Mouse (Mus musculus) bone marrow macrophage, adult 2 months (primary cell): ENCODE results near the gene Ttbk1. TPM values are rescaled to one million over a fixed set of nuclear protein-coding genes. Genes with fewer than 3 reads are reported as not detected.

Source experiments
- H3K27ac ChIP-seq: 2 replicates; pipeline ENCODE4 v1.5.1; 2012; ENCODE audit warnings: low read depth, low read length; ENCODE audit not compliant: insufficient read depth
- H3K4me1 ChIP-seq: 2 replicates; pipeline ENCODE4 v1.6.1; 2012; ENCODE audit warnings: low read length; ENCODE audit not compliant: control insufficient read depth, insufficient read depth
- H3K4me3 ChIP-seq: 2 replicates; pipeline ENCODE4 v1.5.1; 2012; ENCODE audit warnings: mild to moderate bottlenecking, low read length, moderate library complexity; ENCODE audit not compliant: insufficient read depth
- CTCF ChIP-seq: IDR thresholded peaks from 2 replicates; pipeline ENCODE4 v1.5.1; 2012; ENCODE audit warnings: low read depth, mild to moderate bottlenecking, low read length, moderate library complexity
- POLR2A ChIP-seq: IDR thresholded peaks from 2 replicates; pipeline ENCODE4 v1.6.1; 2012; ENCODE audit warnings: mild to moderate bottlenecking, low read depth, low read length, borderline replicate concordance
- polyA plus RNA-seq: library from polyadenylated mRNA; stranded (reverse); fragments of >200 nt; gene quantifications from 2 replicates; pipeline ENCODE4 v1.2.4, GENCODE M21; 2012; ENCODE audit not compliant: missing spikeins, insufficient read depth, insufficient read length

Gene Ttbk1
- polyA plus RNA-seq, 1 experiment: not detected

GRCm38 (mm10) chr17:46426496-46426895 lies 61.0 kb downstream of the Ttbk1 start:
- no peak for TF ChIP-seq POLR2A
- no peak for TF ChIP-seq CTCF
- no peak overlapping the region for H3K4me3 ChIP-seq
- no peak overlapping the region for H3K27ac ChIP-seq
- peaks cover 3% of the 10 kb centered on the region; the same call in 1 of the 2 replicates for H3K4me1 ChIP-seq

GRCm38 (mm10) chr17:46419717-46420116 lies 67.8 kb downstream of the Ttbk1 start:
- H3K4me1 ChIP-seq: no peaks in the 10 kb centered on the region
- no peak for TF ChIP-seq CTCF

GRCm38 (mm10) chr17:46418628-46419027 lies 68.8 kb downstream of the Ttbk1 start:
- no peak overlapping the region for H3K4me3 ChIP-seq

More at GRCm38 (mm10) chr17:46419717-46420116, 67.8 kb downstream of the Ttbk1 start:
- Histone ChIP-seq H3K4me3 (no peak overlapping the region), H3K27ac (no peak overlapping the region)

DNA sequence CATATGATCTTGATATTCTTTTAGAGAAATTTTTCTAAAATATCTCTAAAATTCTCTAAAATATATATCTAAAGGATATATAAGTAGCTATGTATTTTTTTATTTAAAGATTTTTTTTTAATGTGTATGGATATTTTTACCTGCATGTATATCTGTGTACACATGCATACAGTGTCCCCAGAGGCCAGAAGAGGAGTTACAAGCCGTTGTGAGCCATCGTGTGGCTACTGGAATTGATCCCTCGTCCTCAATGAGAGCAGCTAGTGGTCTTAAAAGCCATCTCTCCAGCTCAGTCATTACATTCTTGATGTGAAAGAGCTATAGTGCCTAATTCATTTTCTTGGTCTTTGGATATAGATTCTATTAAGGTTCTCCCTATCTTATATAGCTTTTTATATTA lies 79.0 kb downstream of the Ttbk1 start:
- Histone ChIP-seq H3K27ac (no peak overlapping the region), H3K4me3 (no peak overlapping the region), H3K4me1 (no peaks in the 10 kb centered on the region)
- TF ChIP-seq POLR2A (no peak), CTCF (no peak)

More at GRCm38 (mm10) chr17:46418628-46419027, 68.8 kb downstream of the Ttbk1 start:
- Histone ChIP-seq H3K27ac (no peak overlapping the region), H3K4me1 (no peaks in the 10 kb centered on the region)
- TF ChIP-seq CTCF (no peak), POLR2A (no peak)

DNA sequence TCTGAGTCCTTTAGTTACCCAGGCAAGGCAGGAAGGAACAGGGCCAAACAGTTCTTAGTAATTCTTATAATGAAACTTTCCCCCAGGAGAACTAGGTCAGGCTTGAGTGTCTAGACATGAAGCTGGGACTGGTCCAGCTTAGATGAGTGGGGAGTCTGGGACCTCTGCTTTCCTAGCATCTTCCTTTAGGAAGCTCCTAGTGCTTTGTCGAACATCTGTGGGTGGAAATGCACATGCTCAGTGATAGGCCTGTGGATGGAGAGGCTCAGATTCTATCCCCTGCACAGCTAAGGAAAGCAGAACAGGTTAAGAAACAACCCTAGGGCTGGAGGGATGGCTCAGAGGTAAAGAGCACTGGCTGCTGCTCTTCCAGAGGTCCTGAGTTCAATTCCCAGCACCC lies 92.8 kb downstream of the Ttbk1 start:
- TF ChIP-seq POLR2A (no peak), CTCF (no peak)
- peaks cover 4% of the 10 kb centered on the region; the same call in 1 of the 2 replicates for H3K4me1 ChIP-seq
- H3K4me3 ChIP-seq: no peak overlapping the region
- H3K27ac ChIP-seq: no peak overlapping the region

DNA sequence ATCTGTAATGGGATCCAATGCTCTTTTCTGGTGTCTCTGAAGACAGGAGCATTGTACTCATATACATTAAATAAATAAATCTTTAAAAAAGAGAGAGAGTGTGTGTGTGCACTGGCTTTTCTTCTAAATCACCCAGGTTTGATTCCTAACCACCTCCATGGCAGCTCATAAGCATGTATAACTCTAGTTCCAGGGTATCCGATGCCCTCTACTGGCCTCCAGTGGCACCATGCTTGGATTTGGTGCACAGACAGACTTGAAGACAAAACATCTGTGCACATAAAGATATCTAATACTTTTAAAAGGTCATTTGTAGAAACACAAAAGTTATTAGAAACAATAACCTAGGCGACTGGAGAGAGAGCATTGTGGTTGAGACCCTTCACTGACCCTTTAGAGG lies 94.5 kb downstream of the Ttbk1 start:
- TF ChIP-seq POLR2A: no peak
- TF ChIP-seq CTCF: 0 out of 2 replicates have a peak, but pooled peaks have one; percentile 36
- H3K4me3 ChIP-seq: no peak overlapping the region
- H3K27ac ChIP-seq: no peak overlapping the region
- peaks cover 11% of the 10 kb centered on the region for H3K4me1 ChIP-seq

Other genes with a start within 250 kb of the Ttbk1 start
- 29.9 and 30.7 TPM in 2 replicates for gene Polr1c, start 239.6 kb downstream of the Ttbk1 start, polyA plus RNA-seq
- 121 and 143 TPM in 2 replicates for gene Yipf3, start 239.6 kb downstream of the Ttbk1 start, polyA plus RNA-seq
- gene Lrrc73, start 234.1 kb downstream of the Ttbk1 start, polyA plus RNA-seq: 0.58 TPM in 1 of 2 replicates, not detected in the other
- gene Tjap1, start 204.6 kb downstream of the Ttbk1 start, polyA plus RNA-seq: 18.0 and 18.1 TPM in 2 replicates
- gene Dlk2, start 190.3 kb downstream of the Ttbk1 start, polyA plus RNA-seq: not detected in 2 replicates
- 5.4 and 7.2 TPM in 2 replicates for gene Abcc10, start 159.3 kb downstream of the Ttbk1 start, polyA plus RNA-seq
- 21.7 and 26.2 TPM in 2 replicates for gene Zfp318, start 103.9 kb downstream of the Ttbk1 start, polyA plus RNA-seq
- not detected in 2 replicates for gene Crip3, start 58.7 kb downstream of the Ttbk1 start, polyA plus RNA-seq
- not detected in 2 replicates for gene Slc22a7, start 49.2 kb downstream of the Ttbk1 start, polyA plus RNA-seq
- gene Dnph1, start 9.0 kb upstream of the Ttbk1 start, polyA plus RNA-seq: 5.7 and 9.0 TPM in 2 replicates
- gene Cul9, start 58.7 kb upstream of the Ttbk1 start, polyA plus RNA-seq: 27.7 and 46.3 TPM in 2 replicates
- 28.9 and 44.2 TPM in 2 replicates for gene Srf, start 68.5 kb upstream of the Ttbk1 start, polyA plus RNA-seq
- gene Ptk7, start 141.8 kb upstream of the Ttbk1 start, polyA plus RNA-seq: 0.43 and 0.56 TPM in 2 replicates
- gene Klc4, start 158.3 kb upstream of the Ttbk1 start, polyA plus RNA-seq: 45.3 and 48.8 TPM in 2 replicates
- 38.2 and 39.9 TPM in 2 replicates for gene Mrpl2, start 158.6 kb upstream of the Ttbk1 start, polyA plus RNA-seq
- gene Cul7, start 162.7 kb upstream of the Ttbk1 start, polyA plus RNA-seq: 14.5 and 15.4 TPM in 2 replicates
- 25.8 and 27.7 TPM in 2 replicates for gene Rrp36, start 186.7 kb upstream of the Ttbk1 start, polyA plus RNA-seq
- 69.3 and 70.9 TPM in 2 replicates for gene Mea1, start 191.1 kb upstream of the Ttbk1 start, polyA plus RNA-seq
- 50.3 and 52.9 TPM in 2 replicates for gene Klhdc3, start 193.2 kb upstream of the Ttbk1 start, polyA plus RNA-seq
- 34.4 and 38.2 TPM in 2 replicates for gene Ppp2r5d, start 217.4 kb upstream of the Ttbk1 start, polyA plus RNA-seq
- 26.6 and 27.8 TPM in 2 replicates for gene Pex6, start 223.8 kb upstream of the Ttbk1 start, polyA plus RNA-seq
- 1.2 TPM in 1 of 2 replicates, not detected in the other for gene Gnmt, start 241.5 kb upstream of the Ttbk1 start, polyA plus RNA-seq